Mouse (Mus musculus) c-Kit-positive CD71-positive TER-119-positive erythroid progenitor cells, embryonic 14.5 days (primary cell): ENCODE measurements around the gene Fastkd3.

Experiments
- DNase-seq: peaks from one replicate; pipeline ENCODE4 v3.0.0-alpha.2; 2013; ENCODE audit warnings: low spot score

The Fastkd3 gene

GRCm38 (mm10) chr13:68607652-68608405, 25.8 kb downstream of the Fastkd3 start:
- DNase-seq: no peak

- no peak for DNase-seq
These were observed 40.8 kb downstream of the Fastkd3 start for GRCm38 (mm10) chr13:68622792-68623191.

DNA sequence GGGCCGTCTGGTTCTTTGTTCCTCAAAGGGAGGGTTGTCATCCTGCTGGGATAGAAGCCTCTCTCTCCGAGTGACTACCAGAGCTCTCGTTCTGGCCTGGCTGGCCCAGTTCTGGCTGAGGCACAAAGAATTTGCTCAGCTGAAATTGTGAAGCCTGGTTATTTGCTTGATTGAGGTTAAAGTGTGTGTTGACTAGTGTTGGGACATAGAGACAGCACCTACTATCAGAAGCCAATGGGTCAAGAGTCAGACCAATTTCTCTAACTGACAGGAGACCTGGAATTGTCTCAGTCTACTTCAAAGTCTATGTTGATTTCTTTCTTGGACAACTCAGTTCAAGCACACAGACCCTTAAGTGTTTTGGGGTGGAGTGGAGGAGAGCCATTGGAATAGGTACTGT, 45.0 kb downstream of the Fastkd3 start:
- no peak for DNase-seq
